Mouse (Mus musculus) neural tube, embryonic 13.5 days (tissue): ENCODE data around the gene Gimap7. TPM values are rescaled to one million over a fixed set of nuclear protein-coding genes. Genes with fewer than 3 reads are reported as not detected.

Source experiments
- ATAC-seq: fragments of 200-750 bp; cut with Nextera tagmentation; 2 replicates; pipeline ENCODE4 v1.8.0; 2017; ENCODE audit warnings: low read depth, mild to moderate bottlenecking, moderate TSS enrichment, moderate library complexity
- H3K27ac ChIP-seq: fragments of 300-500 bp; sonication (generic); replicated peaks from 2 replicates; pipeline ENCODE4 v1.5.1; 2015; ENCODE audit warnings: moderate library complexity, mild to moderate bottlenecking, inconsistent platforms
- H3K27me3 ChIP-seq: fragments of 300-500 bp; sonication (generic); 2 replicates; pipeline ENCODE4 v1.6.1; 2015; ENCODE audit warnings: mild to moderate bottlenecking, inconsistent platforms
- H3K36me3 ChIP-seq: fragments of 300-500 bp; sonication (generic); 2 replicates; pipeline ENCODE4 v1.6.1; 2015; ENCODE audit warnings: mild to moderate bottlenecking, inconsistent platforms
- H3K4me1 ChIP-seq: fragments of 300-500 bp; sonication (generic); replicated peaks from 2 replicates; pipeline ENCODE4 v1.6.1; 2015; ENCODE audit warnings: inconsistent platforms
- H3K4me2 ChIP-seq: fragments of 300-500 bp; sonication (generic); 2 replicates; pipeline ENCODE4 v1.6.1; 2015; ENCODE audit warnings: inconsistent platforms, mild to moderate bottlenecking, moderate library complexity
- H3K4me3 ChIP-seq: fragments of 300-500 bp; sonication (generic); 2 replicates; pipeline ENCODE4 v1.5.1; 2015; ENCODE audit warnings: mild to moderate bottlenecking, inconsistent platforms
- H3K9ac ChIP-seq: fragments of 300-500 bp; sonication (generic); 2 replicates; pipeline ENCODE4 v1.6.1; 2015; ENCODE audit warnings: moderate library complexity, mild to moderate bottlenecking, inconsistent platforms
- H3K9me3 ChIP-seq: fragments of 300-500 bp; sonication (generic); 2 replicates; pipeline ENCODE4 v1.6.1; 2016; ENCODE audit warnings: inconsistent platforms
- WGBS: fragments of 180-500 bp; shearing (Covaris S2); methylation state at CpG from one replicate; pipeline ENCODE4 v1.1.7; 2015; 5-methylcytosine and 5-hydroxymethylcytosine counted together
- polyA plus RNA-seq: library from polyadenylated mRNA; unstranded; fragments of >200 nt; fragmentation: Nextera tagmentation; extraction: Ambion mirVana; gene quantifications from 2 replicates; pipeline ENCODE4 v1.2.1, GENCODE M21; 2015

Gimap7 gene
- not detected in 2 replicates for polyA plus RNA-seq

- H3K4me1 ChIP-seq: no peaks in the 10 kb centered on the region
- H3K4me2 ChIP-seq: no peak within 1 kb of the TSS
- H3K4me3 ChIP-seq: no peak within 1 kb of the TSS
- no peak for ATAC-seq
- H3K9me3 ChIP-seq: no peaks in the 10 kb centered on the region
- no peaks in the 10 kb centered on the region for H3K27me3 ChIP-seq
- WGBS: 60% methylated on average over 2 of the region's 2 CpGs
- H3K9ac ChIP-seq: no peak within 1 kb of the TSS
- no peak within 1 kb of the TSS for H3K27ac ChIP-seq
- no peaks in the 10 kb centered on the region for H3K36me3 ChIP-seq
Observed at GRCm38 (mm10) chr6:48718455-48718854, at the start of gene Gimap7, which contains the start of gene Gm28053. TSS of gene Gimap7 (plus strand) at chr6:48718621. TSS of gene Gm28053 (plus strand) at chr6:48718607.

GRCm38 (mm10) chr6:48669446-48669969, 48.9 kb upstream of the Gimap7 start:
- Histone ChIP-seq H3K4me2 (no peak overlapping the region), H3K4me3 (no peak overlapping the region), H3K27ac (no peak overlapping the region), H3K36me3 (no peaks in the 10 kb centered on the region), H3K4me1 (no peaks in the 10 kb centered on the region), H3K27me3 (no peaks in the 10 kb centered on the region), H3K9me3 (no peaks in the 10 kb centered on the region), H3K9ac (no peak overlapping the region)
- WGBS: 63% methylated on average over 2 of the region's 2 CpGs
- ATAC-seq: no peak

- Histone ChIP-seq H3K9me3 (no peaks in the 10 kb centered on the region), H3K4me1 (no peaks in the 10 kb centered on the region), H3K27ac (no peak overlapping the region), H3K4me3 (no peak overlapping the region), H3K36me3 (no peaks in the 10 kb centered on the region), H3K27me3 (no peaks in the 10 kb centered on the region), H3K4me2 (no peak overlapping the region), H3K9ac (no peak overlapping the region)
- no peak for ATAC-seq
- WGBS: 94% methylated on average over 9 of the region's 9 CpGs
Observed at GRCm38 (mm10) chr6:48674291-48675058, 43.9 kb upstream of the Gimap7 start.

GRCm38 (mm10) chr6:48675400-48675930, 43.0 kb upstream of the Gimap7 start:
- no peak for ATAC-seq
- peak overlapping the region; percentile 33 for H3K4me2 ChIP-seq
- 53% methylated on average over 10 of the region's 10 CpGs for WGBS

GRCm38 (mm10) chr6:48675931-48676859, 42.2 kb upstream of the Gimap7 start, which contains the start of gene Gimap9:
TSS of gene Gimap9 (plus strand) at chr6:48676129.
- no peaks in the 10 kb centered on the region for H3K36me3 ChIP-seq
- H3K9me3 ChIP-seq: no peaks in the 10 kb centered on the region
- no peak for ATAC-seq
- H3K27ac ChIP-seq: no peak within 1 kb of the TSS
- peak within 1 kb of the TSS; percentile 33 for H3K4me2 ChIP-seq
- 0 out of 2 replicates have a peak within 1 kb of the TSS, but pooled peaks have one; percentile 8 for H3K9ac ChIP-seq
- WGBS: 34% methylated on average over 13 of the region's 13 CpGs
- H3K4me1 ChIP-seq: no peaks in the 10 kb centered on the region
- H3K27me3 ChIP-seq: no peaks in the 10 kb centered on the region
- H3K4me3 ChIP-seq: peak within 1 kb of the TSS; percentile 15; the same call in 1 of the 2 replicates

More at GRCm38 (mm10) chr6:48675400-48675930, 43.0 kb upstream of the Gimap7 start:
- no peaks in the 10 kb centered on the region for H3K9me3 ChIP-seq
- no peaks in the 10 kb centered on the region for H3K27me3 ChIP-seq
- H3K36me3 ChIP-seq: no peaks in the 10 kb centered on the region
- H3K9ac ChIP-seq: 0 out of 2 replicates have a peak overlapping the region, but pooled peaks have one; percentile 8
- no peaks in the 10 kb centered on the region for H3K4me1 ChIP-seq
- no peak overlapping the region for H3K27ac ChIP-seq
- H3K4me3 ChIP-seq: 0 out of 2 replicates have a peak overlapping the region, but pooled peaks have one; percentile 15

GRCm38 (mm10) chr6:48676860-48677415, 41.5 kb upstream of the Gimap7 start:
- Histone ChIP-seq H3K9me3 (no peaks in the 10 kb centered on the region), H3K9ac (no peak overlapping the region), H3K27ac (no peak overlapping the region), H3K36me3 (no peaks in the 10 kb centered on the region), H3K4me2 (no peak overlapping the region), H3K4me3 (no peak overlapping the region), H3K4me1 (no peaks in the 10 kb centered on the region), H3K27me3 (no peaks in the 10 kb centered on the region)
- ATAC-seq: no peak
- 84% methylated on average over 5 of the region's 5 CpGs for WGBS

- Histone ChIP-seq H3K4me3 (no peak overlapping the region), H3K4me2 (no peak overlapping the region), H3K4me1 (no peaks in the 10 kb centered on the region), H3K9ac (no peak overlapping the region), H3K27me3 (no peaks in the 10 kb centered on the region), H3K36me3 (no peaks in the 10 kb centered on the region), H3K9me3 (no peaks in the 10 kb centered on the region), H3K27ac (no peak overlapping the region)
- ATAC-seq: no peak
- WGBS: 90% methylated on average over 17 of the region's 17 CpGs
Observed at GRCm38 (mm10) chr6:48677492-48678345, 40.7 kb upstream of the Gimap7 start.

GRCm38 (mm10) chr6:48678391-48678790, 40.0 kb upstream of the Gimap7 start:
- WGBS: 75% methylated on average over 4 of the region's 4 CpGs
- H3K27ac ChIP-seq: no peak overlapping the region
- no peaks in the 10 kb centered on the region for H3K4me1 ChIP-seq
- ATAC-seq: no peak
- no peak overlapping the region for H3K4me3 ChIP-seq
- H3K9me3 ChIP-seq: no peaks in the 10 kb centered on the region
- no peak overlapping the region for H3K9ac ChIP-seq
- no peak overlapping the region for H3K4me2 ChIP-seq
- H3K27me3 ChIP-seq: no peaks in the 10 kb centered on the region
- no peaks in the 10 kb centered on the region for H3K36me3 ChIP-seq

GRCm38 (mm10) chr6:48679701-48680100, 38.7 kb upstream of the Gimap7 start:
- no peak overlapping the region for H3K4me3 ChIP-seq
- ATAC-seq: no peak
- 84% methylated on average over 6 of the region's 6 CpGs for WGBS
- no peaks in the 10 kb centered on the region for H3K9me3 ChIP-seq
- H3K36me3 ChIP-seq: no peaks in the 10 kb centered on the region
- H3K4me2 ChIP-seq: no peak overlapping the region
- H3K27me3 ChIP-seq: no peaks in the 10 kb centered on the region
- H3K9ac ChIP-seq: no peak overlapping the region
- no peaks in the 10 kb centered on the region for H3K4me1 ChIP-seq
- H3K27ac ChIP-seq: no peak overlapping the region

GRCm38 (mm10) chr6:48680421-48680820, 38.0 kb upstream of the Gimap7 start:
- no peak overlapping the region for H3K4me2 ChIP-seq
- H3K27me3 ChIP-seq: no peaks in the 10 kb centered on the region
- H3K4me1 ChIP-seq: no peaks in the 10 kb centered on the region
- no peak overlapping the region for H3K4me3 ChIP-seq
- 87% methylated on average over 5 of the region's 5 CpGs for WGBS
- no peaks in the 10 kb centered on the region for H3K9me3 ChIP-seq
- no peak for ATAC-seq
- H3K27ac ChIP-seq: no peak overlapping the region
- H3K36me3 ChIP-seq: no peaks in the 10 kb centered on the region
- no peak overlapping the region for H3K9ac ChIP-seq
